Mouse (Mus musculus): ENCODE results near the gene Axin2.

Axin2 gene

DNA sequence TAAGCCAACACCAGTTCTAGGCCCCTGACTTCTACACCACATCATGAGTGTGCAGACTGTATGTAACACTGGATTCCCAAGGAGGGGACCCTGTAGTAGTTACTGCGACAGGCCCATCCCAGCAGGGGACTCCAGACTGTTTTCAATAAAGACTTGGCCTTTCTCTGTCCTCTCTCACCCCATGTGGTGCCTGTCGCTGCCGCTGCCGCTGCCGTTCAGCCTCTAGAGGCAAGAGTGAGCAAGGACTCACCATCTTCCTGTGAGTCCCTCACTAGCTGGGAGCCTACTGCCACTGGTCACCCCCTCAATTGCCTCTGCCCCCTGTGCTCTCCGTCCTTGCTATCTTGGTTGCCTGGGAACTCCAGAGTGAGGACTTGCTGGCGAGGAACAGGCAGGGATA, 8.6 kb downstream of the Axin2 start:
- no peak for DNase-seq (ENCODE audit: inconsistent ontology term)

GRCm38 (mm10) chr11:108929176-108929575, 9.0 kb downstream of the Axin2 start:
- DNase-seq (ENCODE audit: inconsistent ontology term) = no peak

DNA sequence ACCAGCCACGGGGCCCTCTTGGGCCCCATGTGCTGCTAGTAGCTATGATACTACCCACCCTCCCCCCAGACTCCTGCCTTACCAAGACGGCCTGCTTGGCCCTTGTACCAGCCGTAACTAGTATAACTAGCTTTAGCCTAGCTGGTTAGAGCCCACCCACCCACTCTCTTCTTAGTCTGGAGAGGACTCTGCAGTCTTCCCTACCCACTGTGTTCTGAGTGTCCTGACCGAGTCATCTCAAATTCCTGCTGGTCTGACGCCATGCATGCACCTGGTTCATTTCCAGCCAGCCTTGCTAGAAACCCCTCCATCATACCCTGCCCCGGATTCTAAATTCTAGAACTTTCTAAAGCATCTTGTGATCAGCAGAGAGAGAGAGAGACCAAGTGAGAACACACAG, 9.6 kb downstream of the Axin2 start:
- DNase-seq (ENCODE audit: inconsistent ontology term) = no peak

- DNase-seq (ENCODE audit: inconsistent ontology term) = no peak
These were observed 10.5 kb downstream of the Axin2 start for GRCm38 (mm10) chr11:108930612-108931011.

- DNase-seq (ENCODE audit: inconsistent ontology term) = no peak
These were observed 13.7 kb downstream of the Axin2 start for GRCm38 (mm10) chr11:108933835-108934234.

DNA sequence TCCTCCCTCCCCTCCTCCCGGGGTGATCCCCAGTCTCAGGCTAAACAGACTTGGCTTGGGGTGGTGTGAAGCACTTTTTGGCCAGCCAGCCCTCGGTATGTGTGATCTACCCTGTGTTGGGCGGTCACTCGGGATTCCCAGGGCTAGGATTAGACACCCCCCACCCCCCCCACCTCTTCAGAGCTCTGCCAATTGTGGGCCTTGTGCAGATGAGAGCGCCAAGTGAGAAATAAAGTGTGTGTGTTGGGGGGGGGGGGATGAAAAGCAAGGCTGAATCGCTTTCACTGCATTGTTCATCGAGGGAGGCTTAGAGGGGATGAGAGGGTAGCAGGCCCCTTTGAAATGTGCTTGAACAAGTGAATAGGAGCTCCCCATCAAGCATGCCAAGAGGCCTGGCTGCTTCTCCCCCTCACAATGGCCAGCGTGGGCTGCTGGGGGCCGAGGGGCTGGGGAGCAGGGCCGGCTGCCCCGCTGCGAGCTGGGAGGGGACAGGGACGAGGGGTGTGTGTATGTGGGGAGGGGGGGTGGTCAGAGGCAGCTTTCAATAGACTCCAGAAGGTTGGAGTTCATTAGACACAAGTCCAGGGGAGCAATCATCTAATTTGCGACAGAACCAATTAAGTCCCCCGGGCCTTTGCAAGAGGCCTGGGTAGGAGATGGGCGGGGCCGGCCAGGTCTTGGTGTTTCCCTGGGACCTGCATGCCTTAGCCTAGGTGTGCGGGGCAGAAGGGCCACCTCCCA, 15.1 kb downstream of the Axin2 start:
- DNase-seq (ENCODE audit: inconsistent ontology term) = no peak

GRCm38 (mm10) chr11:108936016-108936792, 16.1 kb downstream of the Axin2 start:
- DNase-seq (ENCODE audit: inconsistent ontology term) = no peak

GRCm38 (mm10) chr11:108940655-108941412, 20.7 kb downstream of the Axin2 start:
- no peak for DNase-seq (ENCODE audit: inconsistent ontology term)

DNA sequence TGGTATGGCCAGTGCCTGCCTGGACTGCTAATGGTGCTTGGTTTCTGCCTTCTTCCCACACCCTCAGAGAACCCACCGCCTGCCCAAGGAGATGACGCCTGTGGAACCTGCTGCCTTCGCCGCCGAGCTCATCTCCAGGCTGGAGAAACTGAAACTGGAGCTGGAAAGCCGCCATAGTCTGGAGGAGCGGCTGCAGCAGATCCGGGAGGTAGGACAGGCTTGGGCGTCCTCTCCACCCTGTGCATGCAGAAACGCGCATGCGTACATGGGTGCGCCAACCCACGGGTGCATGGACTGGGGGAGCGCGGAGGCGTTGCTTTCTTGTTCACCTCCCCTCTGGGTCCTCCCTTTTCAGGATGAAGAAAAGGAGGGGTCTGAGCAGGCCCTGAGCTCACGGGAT, 21.7 kb downstream of the Axin2 start:
- no peak for DNase-seq (ENCODE audit: inconsistent ontology term)

- no peak for DNase-seq (ENCODE audit: inconsistent ontology term)
These were observed 23.6 kb downstream of the Axin2 start for GRCm38 (mm10) chr11:108943741-108944140.

GRCm38 (mm10) chr11:108945666-108946065, 25.5 kb downstream of the Axin2 start:
- DNase-seq (ENCODE audit: inconsistent ontology term) = no peak

DNA sequence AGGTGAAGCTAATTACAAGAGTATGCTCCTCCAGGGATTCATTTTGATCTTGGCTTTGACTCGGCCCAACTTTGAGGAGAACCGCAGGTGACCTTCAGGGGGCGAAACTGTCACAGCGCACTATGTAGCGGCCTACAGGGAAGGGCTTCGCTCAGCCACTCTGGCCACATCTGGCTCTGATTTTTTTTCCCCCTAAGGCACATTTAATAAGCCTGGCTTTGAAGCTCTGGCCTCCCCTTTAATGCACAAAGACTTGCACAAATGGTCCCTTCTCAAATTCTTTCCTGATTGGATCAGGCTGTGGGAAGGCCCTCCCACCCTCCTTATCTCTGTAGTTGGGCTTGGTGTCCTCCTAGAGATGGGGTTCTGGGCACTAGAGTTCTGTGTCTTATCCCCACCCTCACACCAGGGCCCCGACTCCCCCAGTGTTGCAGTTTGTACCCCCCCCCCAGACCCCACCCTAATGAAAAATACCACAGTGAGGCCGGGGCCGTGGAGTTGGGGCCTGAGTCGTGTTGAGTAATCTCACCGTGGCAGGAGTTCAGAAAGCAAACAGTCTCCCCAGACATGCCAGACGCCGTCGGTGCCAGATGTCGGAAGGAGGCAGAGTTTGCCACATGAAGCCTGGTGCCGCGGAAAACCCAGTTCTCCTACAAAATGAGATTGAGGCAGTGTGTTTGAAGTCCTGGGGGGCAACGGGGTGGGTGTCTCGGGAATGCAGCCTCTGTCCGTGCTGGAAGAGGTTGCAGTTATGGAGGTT, 27.5 kb downstream of the Axin2 start:
- peak; percentile 34 for DNase-seq (ENCODE audit: inconsistent ontology term)

DNA sequence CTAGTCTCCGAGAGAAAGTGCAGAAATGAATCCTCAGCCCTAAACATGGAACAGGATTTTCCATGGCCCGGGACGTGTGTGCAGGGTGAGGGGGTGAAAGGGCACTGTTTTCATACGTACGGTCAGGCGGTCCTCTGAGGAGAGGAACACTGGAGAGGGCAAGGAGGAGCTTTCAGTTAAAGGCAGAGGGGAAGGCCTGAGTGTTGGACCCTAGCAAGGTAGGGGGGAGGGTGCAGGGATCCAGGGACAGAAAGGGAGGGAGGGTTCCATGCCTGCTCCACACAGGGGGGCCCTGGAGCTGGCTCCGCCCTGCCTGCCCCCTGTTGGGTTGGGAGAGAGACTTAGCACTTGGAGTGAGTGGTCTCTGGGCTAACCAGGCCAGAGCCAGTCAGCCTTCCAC, 28.4 kb downstream of the Axin2 start:
- no peak for DNase-seq (ENCODE audit: inconsistent ontology term)

DNA sequence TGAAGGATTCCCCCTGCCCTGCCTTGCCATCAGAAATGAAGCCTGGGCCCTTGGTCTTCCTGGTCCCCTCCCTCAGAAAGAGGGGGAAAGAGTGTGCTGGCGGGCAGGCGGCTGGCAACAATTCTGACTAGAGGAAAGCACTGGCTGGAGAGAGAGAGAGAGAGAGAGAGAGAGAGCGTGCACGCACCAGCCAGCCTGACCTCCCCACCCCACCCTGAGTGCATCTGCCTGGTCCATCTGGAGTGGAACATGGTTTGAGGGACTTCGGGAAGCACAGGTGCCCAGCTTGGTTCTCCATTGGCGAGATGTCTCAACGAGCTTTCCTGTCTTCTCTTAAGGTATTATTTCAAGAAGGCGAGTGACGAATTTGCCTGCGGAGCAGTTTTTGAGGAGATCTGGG, 28.8 kb downstream of the Axin2 start:
- no peak for DNase-seq (ENCODE audit: inconsistent ontology term)

- peak; percentile 49 for DNase-seq (ENCODE audit: inconsistent ontology term)
These were observed 32.2 kb downstream of the Axin2 start for GRCm38 (mm10) chr11:108952343-108952742.

- DNase-seq (ENCODE audit: inconsistent ontology term) = no peak
These were observed 35.8 kb downstream of the Axin2 start for GRCm38 (mm10) chr11:108955943-108956342.

DNA sequence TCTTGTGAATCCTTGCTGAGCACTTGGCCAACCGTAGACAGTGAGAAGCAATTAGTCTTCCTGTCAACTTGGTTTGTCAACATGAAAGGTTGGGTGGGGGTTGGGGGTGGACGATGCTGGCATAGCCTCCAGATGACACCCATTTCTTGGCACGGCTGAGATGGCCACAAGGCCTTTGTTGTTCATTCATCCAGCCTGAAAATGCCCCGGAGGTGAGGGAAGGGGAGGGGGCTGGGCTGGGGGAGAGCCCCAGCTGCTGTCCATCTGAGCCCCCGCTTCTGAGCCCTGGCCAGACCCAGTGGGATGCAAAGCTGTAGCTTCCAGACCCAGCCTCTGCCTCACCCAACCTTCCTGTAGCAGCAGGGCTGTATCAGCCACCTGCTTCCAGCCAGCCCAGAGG, 38.2 kb downstream of the Axin2 start:
- peak; percentile 96 for DNase-seq (ENCODE audit: inconsistent ontology term)

DNA sequence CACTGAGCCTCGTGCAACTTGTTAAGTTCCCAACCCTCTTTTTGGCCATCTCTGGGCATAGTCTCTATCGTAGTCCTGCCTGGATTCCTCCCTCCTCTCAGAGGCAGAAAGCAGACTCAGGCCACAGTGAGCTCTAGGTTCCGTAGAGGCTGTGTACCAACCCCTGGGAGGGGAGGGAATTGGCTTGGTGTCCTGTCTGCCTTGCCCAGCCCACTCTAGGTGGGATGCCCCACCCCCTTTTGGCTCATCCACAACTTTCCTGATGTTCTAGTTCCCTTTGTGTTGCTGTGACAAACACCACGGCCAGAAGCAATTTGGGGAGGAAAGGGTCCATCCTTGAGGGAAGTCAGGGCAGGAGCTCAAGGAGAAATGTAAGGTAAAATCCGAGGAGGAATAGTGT, 39.0 kb downstream of the Axin2 start:
- no peak for DNase-seq (ENCODE audit: inconsistent ontology term)

GRCm38 (mm10) chr11:108961651-108962065, 41.5 kb downstream of the Axin2 start:
- DNase-seq (ENCODE audit: inconsistent ontology term) = peak; percentile 49

DNA sequence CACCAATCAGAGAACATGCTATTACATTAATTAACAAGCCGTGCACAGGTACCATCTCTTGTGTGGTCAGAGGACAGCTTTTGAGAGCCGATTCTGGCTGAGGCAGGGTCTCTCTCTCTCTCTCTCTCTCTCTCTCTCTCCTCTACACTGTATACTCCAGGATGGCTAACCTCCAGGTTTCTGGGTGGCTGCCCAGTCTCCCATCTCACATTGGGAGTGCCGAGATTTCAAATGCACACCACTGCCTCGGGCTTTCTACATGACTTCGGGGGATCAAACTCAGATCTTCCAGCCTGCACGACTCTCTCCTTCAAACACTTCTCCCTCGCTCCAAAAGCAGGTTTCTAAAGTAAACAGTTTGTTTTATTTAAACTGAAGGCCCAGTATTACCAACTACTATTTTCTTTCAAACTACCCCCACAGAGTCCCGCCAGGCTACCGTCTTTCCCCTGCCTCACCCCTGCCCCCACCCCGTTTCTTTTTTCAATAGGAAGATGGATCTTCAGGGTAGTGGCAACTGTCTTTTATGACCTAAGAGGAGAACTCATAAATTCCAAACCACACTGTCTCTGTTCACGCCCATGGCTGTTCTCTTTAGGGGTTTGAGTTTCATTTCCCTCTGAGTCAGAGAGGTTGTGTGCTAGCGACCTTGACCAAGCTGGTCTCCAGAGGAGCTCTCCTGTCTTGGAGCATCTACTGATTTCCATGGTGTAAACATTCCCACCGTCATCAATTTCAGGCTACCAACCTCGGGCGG, 43.5 kb downstream of the Axin2 start:
- no peak for DNase-seq (ENCODE audit: inconsistent ontology term)

DNA sequence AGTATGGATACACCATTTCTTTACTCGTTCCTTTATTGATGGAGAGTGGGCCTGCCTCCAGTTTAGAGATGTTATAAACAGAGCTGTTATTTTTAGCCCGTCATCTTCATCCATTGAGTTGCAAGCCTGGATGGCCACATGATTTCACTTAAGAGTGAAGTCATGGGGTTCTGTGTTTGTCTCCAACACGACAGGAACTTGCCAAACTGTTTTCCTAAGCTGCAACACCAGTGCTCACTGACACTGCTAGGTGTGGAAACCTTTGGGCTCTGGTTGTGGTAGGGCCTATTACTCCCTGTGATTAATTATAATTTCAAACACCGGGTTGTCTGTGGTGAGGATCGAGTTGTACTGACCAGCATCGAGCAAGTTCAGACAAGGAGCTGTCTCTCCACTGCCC, 45.6 kb downstream of the Axin2 start:
- no peak for DNase-seq (ENCODE audit: inconsistent ontology term)

Data from Muller cell, postnatal 12 days (primary cell).